Mouse (Mus musculus) CH12.LX (cell line): ENCODE measurements around the gene Olfr457. TPM values are rescaled to one million over a fixed set of nuclear protein-coding genes. Genes with fewer than 3 reads are reported as not detected.

ENCODE experiments used
- DNase-seq: peaks from one replicate; pipeline ENCODE4 v3.0.0-alpha.2; 2013; ENCODE audit errors: extremely low read depth
- H3K27ac ChIP-seq: 2 replicates; pipeline ENCODE4 v1.5.1; 2012; ENCODE audit warnings: low read depth, mild to moderate bottlenecking, control low read depth, moderate library complexity; ENCODE audit not compliant: insufficient read depth
- H3K27me3 ChIP-seq: replicated peaks from 2 replicates; pipeline ENCODE3; 2012; ENCODE audit warnings: inconsistent platforms
- H3K36me3 ChIP-seq, 2 experiments: replicated peaks in 1 of 2; 2 replicates each; pipeline versions ENCODE3 to v1.6.1; 2012; ENCODE audit warnings: inconsistent platforms in 1 of 2, low read length in 1 of 2, mild to moderate bottlenecking in 1 of 2, mixed read lengths in 1 of 2, moderate library complexity in 1 of 2; ENCODE audit not compliant: control insufficient read depth in 1 of 2, insufficient read depth in 1 of 2
- H3K4me1 ChIP-seq, 2 experiments: 2 replicates each; pipeline ENCODE4 v1.6.1; 2012; ENCODE audit warnings: inconsistent platforms in 1 of 2, moderate library complexity in 1 of 2; ENCODE audit not compliant: insufficient read depth in 2 of 2, control insufficient read depth in 1 of 2
- H3K4me2 ChIP-seq: 2 replicates; pipeline ENCODE4 v1.6.1; 2012; ENCODE audit warnings: low read depth, mild to moderate bottlenecking, control low read depth; ENCODE audit not compliant: poor library complexity, insufficient read depth, severe bottlenecking
- H3K4me3 ChIP-seq, 3 experiments: fragments of 150-350 bp in 1 of 3; sonication (generic) in 1 of 3; replicated peaks in 1 of 3; 2 replicates each; pipeline versions ENCODE3 to v1.5.1; 2011 to 2012; ENCODE audit warnings: low read depth in 2 of 3, low read length in 2 of 3, mild to moderate bottlenecking in 2 of 3, moderate library complexity in 2 of 3, control low read depth in 1 of 3, improper control_type of control experiment in 1 of 3, inconsistent platforms in 1 of 3, mixed read lengths in 1 of 3; ENCODE audit not compliant: poor library complexity in 1 of 3
- H3K79me2 ChIP-seq: replicated peaks from 2 replicates; pipeline ENCODE4 v1.6.1; 2012; ENCODE audit warnings: mild to moderate bottlenecking, moderate library complexity; ENCODE audit not compliant: control insufficient read depth, poor library complexity, insufficient read depth, severe bottlenecking; ENCODE audit errors: extremely low read depth
- H3K9ac ChIP-seq: 2 replicates; pipeline ENCODE4 v1.6.1; 2012; ENCODE audit warnings: low read depth, mild to moderate bottlenecking, control low read depth, moderate library complexity; ENCODE audit not compliant: insufficient read depth
- H3K9me3 ChIP-seq: replicated peaks from 2 replicates; pipeline ENCODE3; 2012; ENCODE audit warnings: low read length, inconsistent platforms, mixed read lengths
- BHLHE40 ChIP-seq: IDR thresholded peaks from 2 replicates; pipeline ENCODE4 v1.6.1; 2011; ENCODE audit warnings: mild to moderate bottlenecking, low read depth, low read length, improper control_type of control experiment
- CHD1 ChIP-seq: IDR thresholded peaks from 2 replicates; pipeline ENCODE4 v1.6.1; 2012; ENCODE audit warnings: low read depth, low read length, improper control_type of control experiment, inconsistent platforms
- CTCF ChIP-seq, 2 experiments: IDR thresholded peaks in 1 of 2; conservative IDR thresholded peaks in 1 of 2; 2 replicates each; pipeline ENCODE4 v1.5.1; 2011 to 2012; ENCODE audit warnings: low read depth in 2 of 2, low read length in 2 of 2, improper control_type of control experiment in 1 of 2, inconsistent platforms in 1 of 2, mild to moderate bottlenecking in 1 of 2, moderate library complexity in 1 of 2
- HCFC1 ChIP-seq: IDR thresholded peaks from 2 replicates; pipeline ENCODE4 v1.6.1; 2012; ENCODE audit warnings: low read depth, mild to moderate bottlenecking, inconsistent platforms, low read length, improper control_type of control experiment
- IRF4 ChIP-seq: IDR thresholded peaks from 2 replicates; pipeline ENCODE4 v1.6.1; 2014; ENCODE audit warnings: low read depth, mild to moderate bottlenecking, inconsistent platforms, low read length, improper control_type of control experiment
- JUND ChIP-seq: conservative IDR thresholded peaks from 2 replicates; pipeline ENCODE4 v1.6.1; 2011; ENCODE audit warnings: low read depth, low read length, improper control_type of control experiment
- MAFK ChIP-seq: IDR thresholded peaks from 2 replicates; pipeline ENCODE4 v1.6.1; 2011; ENCODE audit warnings: low read length, improper control_type of control experiment; ENCODE audit not compliant: insufficient replicate concordance
- MAZ ChIP-seq: IDR thresholded peaks from 2 replicates; pipeline ENCODE4 v1.6.1; 2012; ENCODE audit warnings: low read depth, mild to moderate bottlenecking, inconsistent platforms, low read length, improper control_type of control experiment, moderate library complexity
- MEF2A ChIP-seq: IDR thresholded peaks from 2 replicates; pipeline ENCODE4 v1.6.1; 2014; ENCODE audit warnings: low read depth, mild to moderate bottlenecking, inconsistent platforms, low read length, improper control_type of control experiment, borderline replicate concordance
- MXI1 ChIP-seq: IDR thresholded peaks from 2 replicates; pipeline ENCODE4 v1.6.1; 2011; ENCODE audit warnings: mild to moderate bottlenecking, low read depth, low read length, improper control_type of control experiment
- MYC ChIP-seq: IDR thresholded peaks from 2 replicates; pipeline ENCODE4 v1.6.1; 2011; ENCODE audit warnings: low read depth, mild to moderate bottlenecking, improper control_type of control experiment, low read length
- NRF1 ChIP-seq: IDR thresholded peaks from 2 replicates; pipeline ENCODE4 v1.6.1; 2014; ENCODE audit warnings: low read depth, mild to moderate bottlenecking, inconsistent platforms, low read length, improper control_type of control experiment, moderate library complexity
- POLR2A ChIP-seq: IDR thresholded peaks from 2 replicates; pipeline ENCODE4 v1.6.1; 2011; ENCODE audit warnings: low read depth, mild to moderate bottlenecking, improper control_type of control experiment, low read length
- POLR2AphosphoS2 ChIP-seq: IDR thresholded peaks from 2 replicates; pipeline ENCODE4 v1.6.1; 2011; ENCODE audit warnings: low read depth, low read length, improper control_type of control experiment
- RAD21 ChIP-seq: IDR thresholded peaks from 2 replicates; pipeline ENCODE4 v1.6.1; 2011; ENCODE audit warnings: low read depth, mild to moderate bottlenecking, low read length, improper control_type of control experiment, moderate library complexity
- RCOR1 ChIP-seq: conservative IDR thresholded peaks from 2 replicates; pipeline ENCODE4 v1.6.1; 2012; ENCODE audit warnings: low read depth, mild to moderate bottlenecking, inconsistent platforms, low read length, improper control_type of control experiment
- SIN3A ChIP-seq: IDR thresholded peaks from 2 replicates; pipeline ENCODE4 v1.6.1; 2012; ENCODE audit warnings: low read length, improper control_type of control experiment, inconsistent platforms
- SMC3 ChIP-seq: IDR thresholded peaks from 2 replicates; pipeline ENCODE4 v1.6.1; 2011; ENCODE audit warnings: low read depth, low read length, improper control_type of control experiment
- TBP ChIP-seq: conservative IDR thresholded peaks from 2 replicates; pipeline ENCODE4 v1.6.1; 2011; ENCODE audit warnings: low read depth, low read length, improper control_type of control experiment
- UBTF ChIP-seq: IDR thresholded peaks from 2 replicates; pipeline ENCODE4 v1.6.1; 2012; ENCODE audit warnings: low read depth, mild to moderate bottlenecking, inconsistent platforms, low read length, improper control_type of control experiment, moderate library complexity
- USF1 ChIP-seq: IDR thresholded peaks from 2 replicates; pipeline ENCODE4 v1.6.1; 2014; ENCODE audit warnings: low read depth, mild to moderate bottlenecking, inconsistent platforms, low read length, improper control_type of control experiment
- ZC3H11A ChIP-seq: IDR thresholded peaks from 2 replicates; pipeline ENCODE4 v1.6.1; 2012; ENCODE audit warnings: low read depth, mild to moderate bottlenecking, inconsistent platforms, low read length, improper control_type of control experiment
- ZKSCAN1 ChIP-seq: IDR thresholded peaks from 2 replicates; pipeline ENCODE4 v1.6.1; 2012; ENCODE audit warnings: low read depth, inconsistent platforms, low read length, improper control_type of control experiment, borderline replicate concordance
- ZNF384 ChIP-seq: IDR thresholded peaks from 2 replicates; pipeline ENCODE4 v1.6.1; 2012; ENCODE audit warnings: low read depth, low read length, improper control_type of control experiment, inconsistent platforms
- dilution Hi-C: fragments of 300-500 bp; cut with MboI; formaldehyde crosslinking; loops from 2 replicates; pipeline ENCODE4 v1.14.3; 2020; ENCODE audit warnings: low sequenced_read_pairs; ENCODE audit not compliant: extremely low pct_unique_long_range_greater_than_20kb, extremely low pct_ligation_motif_present
- in situ Hi-C: fragments of 300-500 bp; cut with MboI; formaldehyde crosslinking; loops from 3 replicates; pipeline ENCODE4 v1.14.3; 2019; ENCODE audit warnings: low sequenced_read_pairs, low pct_ligation_motif_present, low pct_unique_long_range_greater_than_20kb, mixed read lengths
- polyA plus RNA-seq: library from polyadenylated mRNA; unstranded; fragments of >175 nt; gene quantifications from 2 replicates; pipeline ENCODE4 v1.2.1, GENCODE M21; 2012; ENCODE audit warnings: low read depth; ENCODE audit not compliant: insufficient read length
- total RNA-seq, 2 experiments: library from RNA; depleted of rRNA; stranded (reverse); fragments of 300-350 nt in 1 of 2; fragments of >200 nt in 1 of 2; gene quantifications; 2 replicates each; pipeline ENCODE4 v1.2.3; 2012 to 2014

Gene Olfr457
- total and polyA plus RNA-seq, 3 experiments = not detected

DNA sequence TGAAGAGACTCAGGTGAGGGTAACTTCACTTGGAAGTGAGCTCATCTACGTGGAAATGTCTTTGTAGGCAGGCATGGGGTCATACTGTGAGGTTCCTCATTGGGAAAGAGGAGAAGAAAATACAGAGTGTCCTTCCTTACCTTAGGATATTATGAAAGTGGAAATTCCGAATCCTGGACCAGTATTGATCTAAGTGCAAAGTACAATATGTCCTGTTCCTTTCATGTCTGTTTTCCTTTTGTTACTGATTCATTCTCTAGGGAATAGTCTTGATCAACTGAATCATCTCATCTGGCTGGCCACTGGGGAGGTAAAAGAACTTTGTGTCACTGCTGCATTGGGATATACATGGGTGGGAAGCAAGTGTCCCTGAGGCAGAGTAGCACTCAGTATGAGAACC, 40.6 kb downstream of the Olfr457 start:
- in situ Hi-C loops = no loop called here
- TF ChIP-seq POLR2A (no peak), POLR2AphosphoS2 (no peak), IRF4 (no peak), ZNF384 (no peak), JUND (no peak), UBTF (no peak), NRF1 (no peak), MXI1 (no peak), SIN3A (no peak), RAD21 (no peak), CTCF (conservative IDR thresholded peaks at IDR 0.05 in 1 of 2, IDR thresholded peaks at IDR 0.05 in 1 of 2; ENCODE audit: low read depth in 2 of 2, low read length in 2 of 2) (no peak), USF1 (no peak), ZKSCAN1 (no peak), TBP (no peak)
- H3K79me2 ChIP-seq = no peaks in the 10 kb centered on the region
- H3K9ac ChIP-seq = no peak overlapping the region
- H3K27me3 ChIP-seq = no peaks in the 10 kb centered on the region
- no peaks in the 10 kb centered on the region for H3K36me3 ChIP-seq
- H3K4me3 ChIP-seq = no peak overlapping the region
- no peak for DNase-seq
- H3K27ac ChIP-seq = no peak overlapping the region
- H3K4me1 ChIP-seq = peaks cover 2 to 13% of the 10 kb centered on the region in 2 experiments; a peak in 2 of 4 replicates
- no peak overlapping the region for H3K4me2 ChIP-seq
- H3K9me3 ChIP-seq = no peaks in the 10 kb centered on the region
- dilution Hi-C loops = no loop called here

DNA sequence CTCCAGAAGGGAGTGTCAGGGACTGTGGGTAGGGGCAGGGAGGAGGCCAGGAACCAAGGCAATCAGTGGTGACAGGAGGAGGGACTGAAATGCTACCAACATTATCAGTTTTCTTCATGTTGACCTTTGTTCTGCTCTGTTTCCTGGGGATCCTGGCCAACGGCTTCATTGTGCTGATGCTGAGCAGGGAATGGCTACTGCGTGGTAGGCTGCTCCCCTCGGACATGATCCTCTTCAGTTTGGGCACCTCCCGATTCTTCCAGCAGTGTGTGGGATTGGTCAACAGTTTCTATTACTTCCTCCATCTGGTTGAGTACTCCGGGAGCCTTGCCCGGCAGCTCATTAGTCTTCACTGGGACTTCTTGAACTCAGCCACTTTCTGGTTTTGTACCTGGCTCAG, 41.7 kb downstream of the Olfr457 start, which contains the start of gene Tas2r126:
Gene Tas2r126 (plus strand): TSS at position 90 of the 400 bp plus-strand sequence.
- H3K79me2 ChIP-seq = no peaks in the 10 kb centered on the region
- no peak within 1 kb of the TSS for H3K4me3 ChIP-seq
- no peak for TF ChIP-seq ZNF384
- H3K4me1 ChIP-seq = peaks cover 2 to 13% of the 10 kb centered on the region in 2 experiments; a peak in 2 of 4 replicates
- H3K4me2 ChIP-seq = no peak within 1 kb of the TSS
- in situ Hi-C loops = no loop called here
- no peaks in the 10 kb centered on the region for H3K9me3 ChIP-seq
- no peaks in the 10 kb centered on the region for H3K36me3 ChIP-seq
- H3K27me3 ChIP-seq = no peaks in the 10 kb centered on the region
- H3K27ac ChIP-seq = no peak within 1 kb of the TSS
- no peak within 1 kb of the TSS for H3K9ac ChIP-seq
- dilution Hi-C loops = no loop called here
- no peak for DNase-seq

DNA sequence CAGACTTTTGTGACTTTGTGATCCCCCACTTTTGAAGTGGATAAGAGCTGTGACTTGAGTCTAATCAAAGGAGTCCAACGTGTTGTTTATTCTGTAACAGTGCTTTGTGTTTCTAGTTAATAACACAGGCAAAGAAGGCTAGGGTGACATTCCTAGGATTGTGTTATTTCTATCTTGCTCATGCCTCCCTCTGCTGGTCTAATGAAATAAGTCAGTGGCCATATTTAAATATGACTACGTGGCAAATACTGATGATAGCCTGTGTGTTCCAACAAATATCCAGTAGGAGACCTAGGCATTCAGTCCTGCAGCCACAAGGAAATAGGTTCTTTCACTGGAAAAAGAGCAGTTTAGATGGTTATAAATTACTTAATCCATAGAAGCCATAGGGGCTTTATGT, 42.6 kb downstream of the Olfr457 start:
- dilution Hi-C loops = no loop called here
- Histone ChIP-seq H3K4me3 (no peak overlapping the region), H3K79me2 (no peaks in the 10 kb centered on the region), H3K27ac (no peak overlapping the region), H3K9ac (no peak overlapping the region), H3K27me3 (no peaks in the 10 kb centered on the region), H3K9me3 (no peaks in the 10 kb centered on the region), H3K4me2 (no peak overlapping the region), H3K36me3 (no peaks in the 10 kb centered on the region), H3K4me1 (peaks cover 2 to 13% of the 10 kb centered on the region in 2 experiments; a peak in 2 of 4 replicates)
- DNase-seq = no peak
- TF ChIP-seq IRF4 = no peak
- no peak for TF ChIP-seq POLR2AphosphoS2
- TF ChIP-seq CHD1 = no peak
- no peak for TF ChIP-seq RCOR1
- TF ChIP-seq NRF1 = no peak
- TF ChIP-seq MAZ = no peak
- no peak for TF ChIP-seq MYC
- TF ChIP-seq ZC3H11A = no peak
- no peak for TF ChIP-seq ZKSCAN1
- no peak for TF ChIP-seq MEF2A
- TF ChIP-seq TBP = no peak
- no peak for TF ChIP-seq MAFK
- no peak for TF ChIP-seq ZNF384
- no peak for TF ChIP-seq MXI1
- peak; percentile 30 for TF ChIP-seq RAD21
- no peak for TF ChIP-seq HCFC1
- no peak for TF ChIP-seq UBTF
- peak in 1 of 2 experiments; percentile 51; a peak in 2 of 4 replicates for TF ChIP-seq CTCF (conservative IDR thresholded peaks at IDR 0.05 in 1 of 2, IDR thresholded peaks at IDR 0.05 in 1 of 2; ENCODE audit: low read depth in 2 of 2, low read length in 2 of 2)
- TF ChIP-seq BHLHE40 = no peak
- peak; percentile 34; the same call in 1 of the 2 replicates for TF ChIP-seq SMC3
- in situ Hi-C loops = no loop called here
